Mouse (Mus musculus) mouse embryonic stem cell (cell line): Measurements from ENCODE around the gene P3h3.

Experiments used
- in situ Hi-C, 2 experiments: fragments of 300-500 bp; cut with MboI; formaldehyde crosslinking; loops; 1 replicate in 1 of 2; 3 replicates in 1 of 2; pipeline ENCODE4 v1.14.3; 2019 to 2020; ENCODE audit warnings: low sequenced_read_pairs in 2 of 2, low pct_unique_long_range_greater_than_20kb in 1 of 2, mixed read lengths in 1 of 2; ENCODE audit not compliant: unreplicated experiment in 1 of 2

P3h3 gene

DNA sequence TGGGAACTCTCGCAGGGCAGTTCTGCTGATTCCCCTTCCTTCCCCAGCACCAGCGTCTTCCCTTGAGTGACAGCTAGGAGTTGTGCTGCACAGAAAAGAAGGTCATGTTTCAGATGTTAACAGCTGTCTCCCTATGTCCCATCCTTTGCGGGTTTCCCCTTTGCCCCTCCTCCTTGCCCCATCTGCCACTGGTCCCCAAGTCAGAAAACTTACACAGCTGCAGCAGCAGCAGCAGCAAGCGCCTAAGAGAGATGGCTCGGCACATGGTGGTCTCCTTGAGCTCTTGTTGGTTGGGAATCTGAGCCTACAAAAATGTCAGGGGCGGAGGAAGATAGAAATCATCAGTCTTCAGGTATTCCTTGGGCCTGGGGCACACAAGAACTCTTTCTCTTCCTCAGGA is 21.8 kb upstream of the P3h3 start:
- in situ Hi-C loops: no loop called here

DNA sequence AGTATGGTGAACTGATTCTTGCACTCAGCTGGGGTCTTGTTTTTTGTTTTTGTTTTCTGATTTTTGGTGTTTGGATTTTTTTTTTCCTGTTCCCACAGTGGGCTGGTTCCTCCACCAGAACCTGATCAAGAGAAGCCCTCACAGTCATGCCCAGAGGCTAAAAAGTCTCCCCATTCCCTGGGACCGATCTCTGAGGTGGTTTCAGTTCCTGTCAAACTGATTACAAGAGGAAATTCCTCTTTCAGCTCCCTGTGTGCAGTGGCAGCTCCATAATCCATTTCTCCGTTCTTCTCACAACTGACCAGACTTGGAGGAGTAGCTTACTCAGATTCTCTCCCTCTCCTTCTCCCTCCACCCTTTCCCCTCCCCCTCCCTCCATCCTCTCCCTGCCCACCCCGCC is 16.8 kb upstream of the P3h3 start:
- in situ Hi-C loops: no loop called here

GRCm38 (mm10) chr6:124866560-124866959 is 9.0 kb upstream of the P3h3 start:
- in situ Hi-C loops: no loop called here

DNA sequence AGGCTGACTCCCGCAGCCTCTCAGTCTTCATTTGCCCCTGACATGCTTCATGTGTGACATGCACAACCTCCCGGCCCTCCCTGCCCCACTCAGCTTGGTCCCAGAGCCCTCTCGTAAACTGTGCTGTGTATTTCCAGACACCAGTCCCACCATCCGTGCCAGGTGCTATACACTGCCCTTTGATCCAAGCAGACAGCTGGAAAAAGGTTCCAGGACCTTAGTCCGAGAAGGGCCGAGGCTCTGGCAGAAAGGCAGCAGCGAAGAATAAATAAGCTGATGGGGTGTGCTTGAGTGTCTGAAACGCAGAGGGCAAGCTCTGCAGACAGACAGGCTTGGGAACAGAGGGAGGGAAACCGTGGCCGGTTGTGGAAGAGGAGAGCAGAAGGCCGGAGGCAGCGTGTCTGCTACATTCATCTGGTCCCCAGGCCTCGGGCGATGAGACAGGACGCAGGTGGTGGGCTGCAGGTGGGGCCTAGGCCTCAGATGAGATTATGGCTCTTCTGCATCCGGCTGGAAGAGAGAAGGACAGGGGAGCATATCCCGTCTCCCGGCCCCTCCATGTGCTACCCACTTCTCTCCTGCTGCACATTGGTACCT is 8.3 kb upstream of the P3h3 start:
- in situ Hi-C loops: no loop called here

GRCm38 (mm10) chr6:124863658-124864298 is 6.2 kb upstream of the P3h3 start, which contains the start of gene Gpr162:
Gene Gpr162 (minus strand): TSS chr6:124863983.
- in situ Hi-C loops: no loop called here

DNA sequence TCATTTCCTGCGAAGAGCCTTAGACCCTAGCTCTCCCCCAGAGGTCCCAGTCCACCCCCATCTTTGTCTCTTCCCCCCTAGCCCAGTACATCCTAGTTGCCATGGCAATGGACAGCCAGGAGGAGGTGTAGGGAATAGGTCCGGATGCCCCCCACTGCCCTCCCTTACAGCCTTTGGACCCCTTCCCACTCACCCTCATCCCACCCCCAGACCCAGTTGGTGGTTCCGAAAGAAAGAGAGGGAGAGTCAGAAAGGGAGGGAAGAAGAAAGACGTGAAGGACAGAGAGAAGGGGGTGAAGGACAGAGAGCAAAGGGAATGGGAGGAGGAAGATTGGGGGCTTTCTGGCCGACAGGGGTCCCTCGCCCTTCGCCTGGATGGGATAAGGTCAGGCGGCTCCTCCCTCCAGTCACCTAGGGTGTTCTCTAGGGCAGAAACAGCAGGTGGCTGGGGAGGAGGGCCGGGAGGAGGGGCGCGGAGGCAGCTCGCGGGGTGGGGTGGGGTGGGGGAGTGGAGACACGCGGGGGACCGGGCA is 5.6 kb upstream of the P3h3 start:
- in situ Hi-C loops: no loop called here

GRCm38 (mm10) chr6:124862406-124863124 is 5.0 kb upstream of the P3h3 start:
- in situ Hi-C loops: no loop called here

DNA sequence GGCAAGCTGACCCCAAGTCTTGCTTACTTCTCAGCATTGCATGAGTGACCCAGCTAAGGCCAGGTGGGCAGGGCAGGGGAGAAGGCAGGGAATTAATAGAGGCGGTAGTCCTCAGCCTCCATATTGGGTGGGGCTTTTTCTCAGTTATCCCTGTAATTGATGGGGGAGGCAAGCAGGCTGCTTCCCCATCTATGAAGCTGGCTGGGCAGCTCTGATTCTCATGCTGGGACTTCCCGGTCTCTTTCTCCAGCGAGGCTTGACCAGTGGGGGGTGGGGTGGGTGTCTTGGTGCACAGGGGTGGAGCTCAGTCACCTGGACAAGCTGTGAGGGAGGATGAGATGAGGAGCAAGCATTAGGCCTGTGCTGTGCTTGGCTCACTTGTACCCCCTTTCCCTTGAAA is 4.2 kb upstream of the P3h3 start:
- in situ Hi-C loops: no loop called here

- in situ Hi-C loops: no loop called here
These were observed 3.7 kb upstream of the P3h3 start for GRCm38 (mm10) chr6:124861266-124861665.

DNA sequence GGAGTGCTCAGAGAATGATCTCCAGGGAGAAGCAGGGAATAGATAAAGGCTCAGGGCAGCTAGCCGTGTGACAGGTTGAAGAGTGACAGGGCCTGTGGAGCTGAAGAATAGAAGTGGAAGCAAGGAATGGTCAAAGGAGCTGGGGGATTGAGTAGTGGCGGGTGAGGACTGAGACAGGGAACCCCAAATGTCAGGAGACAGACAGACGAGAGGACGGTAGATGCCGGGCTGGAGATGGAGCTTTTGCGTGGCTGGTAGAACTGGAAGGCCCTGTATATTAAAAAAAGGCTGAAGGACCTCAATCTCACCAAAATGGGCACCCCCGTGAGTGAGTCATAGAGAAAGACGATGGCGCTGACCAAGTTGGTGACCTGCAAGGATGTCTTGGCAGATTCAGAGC is 3.0 kb upstream of the P3h3 start:
- in situ Hi-C loops: no loop called here

GRCm38 (mm10) chr6:124859725-124860124 is 2.2 kb upstream of the P3h3 start:
- in situ Hi-C loops: loop anchor here in 1 of 2 experiments (5.0 kb wide), 1 partner anchor 73 kb away; the partner anchor contains the start of gene Mlf2

DNA sequence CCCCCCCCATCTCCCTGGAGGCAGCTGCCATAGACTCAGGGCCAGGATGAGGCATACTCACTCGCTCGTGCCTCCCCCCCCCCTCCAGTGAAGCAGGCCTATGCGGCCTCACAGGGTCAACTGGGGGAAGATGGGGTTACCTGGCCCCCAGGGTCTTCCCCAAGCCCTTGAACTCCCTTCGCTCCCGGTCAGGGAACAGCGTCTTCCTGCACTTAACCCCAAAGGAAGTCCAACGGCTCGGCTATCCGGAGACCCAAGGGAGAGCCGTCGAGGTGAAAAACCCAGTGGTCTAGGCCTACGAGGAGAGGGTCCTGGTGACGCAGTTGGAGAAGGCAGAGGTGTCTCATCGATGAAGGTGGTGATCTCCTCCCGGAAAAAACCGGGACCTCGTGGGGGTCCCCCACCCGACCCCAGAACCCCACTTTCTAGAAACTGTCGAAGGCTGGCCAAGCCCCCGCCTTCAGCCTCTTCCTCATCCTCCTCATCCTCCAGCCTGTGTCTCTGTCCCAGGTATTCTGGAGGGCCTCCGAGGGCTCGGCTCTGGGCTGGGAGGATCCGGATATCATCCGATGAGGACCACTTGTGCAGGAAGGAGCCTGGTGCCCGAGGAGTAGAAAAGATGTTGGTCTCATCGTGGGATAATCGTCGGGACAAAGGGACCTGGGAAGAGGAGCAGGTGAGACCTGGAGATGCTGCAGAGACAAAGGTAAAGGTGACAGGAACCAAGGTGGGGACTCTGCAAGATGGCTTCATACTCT is 1.2 kb upstream of the P3h3 start:
- in situ Hi-C loops: loop anchor here in 1 of 2 experiments (5.0 kb wide), 1 partner anchor 74 kb away; the partner anchor contains the start of gene Mlf2

DNA sequence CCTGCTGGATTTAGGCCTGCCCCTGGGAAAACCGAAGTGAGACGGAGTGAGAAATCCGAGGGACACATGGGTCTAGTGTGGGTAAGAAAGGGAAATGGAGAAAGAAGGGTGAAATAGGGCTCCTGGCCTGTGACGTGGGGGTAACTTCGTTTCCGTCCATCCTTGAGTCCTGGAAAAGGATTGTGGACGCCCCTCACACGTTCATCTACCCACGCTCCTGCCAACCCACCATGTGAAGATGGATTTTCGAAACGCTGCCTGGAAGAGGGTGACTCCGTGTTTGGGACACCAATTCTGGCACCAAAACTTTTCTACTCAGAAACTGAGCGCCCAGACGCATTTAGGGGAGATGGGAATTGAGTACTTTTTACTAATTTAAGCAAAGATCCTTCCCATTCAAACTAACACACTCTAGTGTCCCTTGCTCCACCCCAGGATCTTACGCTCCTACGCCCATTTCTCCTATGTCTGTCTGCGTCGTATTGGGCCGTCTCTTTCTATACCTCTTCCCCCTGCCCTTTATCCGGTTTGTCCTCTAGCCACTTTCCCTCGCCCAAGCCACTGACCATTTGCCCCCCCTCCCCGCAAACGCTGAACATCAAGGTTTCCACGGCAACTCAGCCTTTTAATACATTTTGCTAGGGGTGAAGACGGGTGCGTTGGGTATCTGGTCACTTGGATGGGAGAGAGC is 433 bp upstream of the P3h3 start:
- in situ Hi-C loops: loop anchor here in 1 of 2 experiments (5.0 kb wide), 1 partner anchor 74 kb away; the partner anchor contains the start of gene Mlf2

DNA sequence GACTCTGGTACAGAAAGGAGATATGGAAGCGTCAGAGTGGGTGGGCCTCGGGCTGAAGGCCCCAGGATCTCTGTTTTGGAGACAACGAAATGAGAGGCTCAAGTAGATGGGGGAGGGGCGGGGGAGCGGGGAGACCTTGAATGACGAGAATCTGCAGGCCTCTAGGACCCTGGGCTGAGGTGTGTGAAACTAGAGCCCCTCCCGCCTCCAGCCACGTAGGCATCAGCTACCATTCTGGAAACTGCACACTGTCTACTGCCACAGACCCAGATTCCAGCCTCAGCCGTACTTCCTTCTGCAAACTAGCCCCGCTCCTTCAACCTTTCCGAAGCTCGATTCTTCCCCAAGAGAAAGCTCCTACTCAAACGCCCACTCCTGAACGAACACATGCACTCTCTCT is 1.2 kb downstream of the P3h3 start:
- in situ Hi-C loops: loop anchor here in 1 of 2 experiments (5.0 kb wide), 1 partner anchor 76 kb away; the partner anchor contains the start of gene Mlf2

- in situ Hi-C loops: loop anchor here in 1 of 2 experiments (5.0 kb wide), 1 partner anchor 78 kb away; the partner anchor contains the start of gene Mlf2
These were observed 2.9 kb downstream of the P3h3 start for GRCm38 (mm10) chr6:124854647-124855046.

- in situ Hi-C loops: no loop called here
These were observed 7.0 kb downstream of the P3h3 start for GRCm38 (mm10) chr6:124850535-124850934.

DNA sequence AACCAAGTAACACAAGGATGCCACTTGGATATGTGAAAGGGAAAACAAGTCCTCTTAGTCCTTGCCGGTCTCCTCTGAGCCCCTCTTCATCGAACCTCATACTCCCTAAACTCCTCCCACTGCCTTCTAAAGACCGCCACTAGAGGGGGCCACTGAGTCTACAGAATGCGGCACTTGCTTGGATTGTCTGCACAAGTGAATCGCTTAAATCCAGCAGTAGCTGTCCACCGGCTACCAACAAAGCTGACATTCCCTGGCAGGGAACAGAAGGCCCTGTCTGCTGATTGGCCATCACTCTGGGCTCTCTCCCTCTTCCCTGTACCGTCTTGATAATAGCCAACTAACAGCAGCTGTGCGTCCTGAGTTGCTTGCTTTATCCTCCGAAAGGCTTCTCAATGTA is 10.2 kb downstream of the P3h3 start:
- in situ Hi-C loops: no loop called here
